Mouse (Mus musculus): ENCODE measurements around the gene Srgap2. TPM values are rescaled to one million over a fixed set of nuclear protein-coding genes. Genes with fewer than 3 reads are reported as not detected.
"Not testable (repeated sequence)": the region's sequence is repeated elsewhere in the genome, so short reads cannot be mapped to it uniquely, and the experiment has no call there.

Gene Srgap2
- total RNA-seq, 2 experiments from 2014 or later: 175 to 199 TPM

DNA sequence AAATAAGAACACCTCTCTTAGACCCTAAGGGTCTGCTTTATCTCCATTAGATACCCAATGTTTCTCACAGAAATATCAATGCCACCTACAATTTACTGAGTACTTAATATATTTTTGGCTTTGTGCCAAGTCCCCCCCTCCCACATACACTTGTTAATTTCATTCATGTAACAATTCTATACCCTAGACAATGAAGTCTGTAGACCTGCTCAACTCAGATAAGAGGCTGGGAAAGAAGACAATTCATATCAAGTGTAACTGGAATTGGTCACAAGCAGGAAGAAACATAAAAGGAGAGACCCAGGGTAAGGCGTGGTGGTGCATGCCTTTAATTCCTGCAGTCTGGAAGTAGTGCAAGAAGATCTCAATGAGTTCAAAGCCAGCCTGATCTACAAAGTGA lies 169.9 kb downstream of the Srgap2 start:
- DNase-seq: no peak
- intact Hi-C loops (cut with DNase I): no loop called here

DNA sequence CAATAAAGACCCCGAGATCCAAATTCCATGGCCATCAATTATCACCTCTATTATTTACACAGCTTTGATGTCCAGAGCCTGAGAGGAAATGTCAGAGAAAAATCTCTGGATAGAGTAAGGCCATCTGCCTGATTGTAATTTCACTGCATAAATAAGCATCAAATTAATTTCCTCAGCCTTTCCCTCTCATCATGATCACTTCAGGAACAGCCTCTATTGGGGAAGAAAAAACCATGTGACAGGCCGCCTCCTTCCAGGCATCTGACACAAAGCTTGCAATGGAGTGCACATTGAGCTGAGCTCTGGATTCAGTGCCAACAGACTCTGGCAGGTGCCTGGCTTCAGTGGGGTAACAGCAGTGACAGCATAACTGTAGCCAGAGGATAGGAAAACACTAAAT lies 175.7 kb downstream of the Srgap2 start:
- DNase-seq: peak; percentile 90
- intact Hi-C loops (cut with DNase I): no loop called here

DNA sequence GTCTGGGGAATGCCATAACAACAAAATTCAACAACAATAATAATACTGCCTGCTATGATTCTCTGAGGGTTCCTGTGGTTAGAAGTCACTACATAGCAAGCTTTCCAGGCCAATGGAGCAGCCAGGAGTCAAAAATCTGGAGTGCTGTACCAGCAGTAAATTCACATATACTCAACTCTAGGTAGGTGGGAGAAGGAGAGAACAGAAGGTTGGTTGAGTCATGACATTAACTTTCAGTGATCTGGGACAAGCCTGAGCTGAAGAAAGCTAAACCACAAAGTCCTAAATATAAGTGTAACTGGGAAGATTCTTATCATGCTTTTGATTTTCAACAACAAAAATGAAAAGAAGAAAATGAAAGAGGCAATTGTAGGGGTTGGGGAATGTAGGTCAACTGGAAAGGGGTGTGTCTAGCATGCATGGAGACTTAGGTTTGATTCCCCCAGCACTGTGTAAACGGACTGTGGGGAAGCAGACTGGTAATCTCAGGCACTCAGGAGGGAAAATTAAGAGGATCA lies 177.1 kb downstream of the Srgap2 start:
- intact Hi-C loops (cut with DNase I): no loop called here
- DNase-seq: no peak

DNA sequence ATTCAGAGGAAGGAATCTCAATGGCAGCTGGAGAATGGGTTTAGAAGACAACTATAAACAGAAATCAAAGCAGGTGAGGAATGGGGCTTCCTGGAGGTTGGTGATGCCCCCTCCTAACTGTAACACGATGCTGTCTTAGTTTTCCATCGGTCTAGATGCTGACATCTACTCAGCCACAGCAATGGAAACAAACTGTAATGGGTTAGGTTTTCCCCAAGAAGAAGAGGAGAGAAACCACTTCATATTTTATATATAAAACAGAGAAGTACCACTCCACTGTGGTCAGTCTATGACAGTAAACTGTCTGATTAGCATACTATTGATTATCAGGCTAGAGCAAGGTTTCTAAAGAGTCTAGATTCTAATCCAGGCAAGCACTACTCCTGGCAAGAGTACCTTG lies 179.4 kb downstream of the Srgap2 start:
- no peak for DNase-seq
- intact Hi-C loops (cut with DNase I): no loop called here

DNA sequence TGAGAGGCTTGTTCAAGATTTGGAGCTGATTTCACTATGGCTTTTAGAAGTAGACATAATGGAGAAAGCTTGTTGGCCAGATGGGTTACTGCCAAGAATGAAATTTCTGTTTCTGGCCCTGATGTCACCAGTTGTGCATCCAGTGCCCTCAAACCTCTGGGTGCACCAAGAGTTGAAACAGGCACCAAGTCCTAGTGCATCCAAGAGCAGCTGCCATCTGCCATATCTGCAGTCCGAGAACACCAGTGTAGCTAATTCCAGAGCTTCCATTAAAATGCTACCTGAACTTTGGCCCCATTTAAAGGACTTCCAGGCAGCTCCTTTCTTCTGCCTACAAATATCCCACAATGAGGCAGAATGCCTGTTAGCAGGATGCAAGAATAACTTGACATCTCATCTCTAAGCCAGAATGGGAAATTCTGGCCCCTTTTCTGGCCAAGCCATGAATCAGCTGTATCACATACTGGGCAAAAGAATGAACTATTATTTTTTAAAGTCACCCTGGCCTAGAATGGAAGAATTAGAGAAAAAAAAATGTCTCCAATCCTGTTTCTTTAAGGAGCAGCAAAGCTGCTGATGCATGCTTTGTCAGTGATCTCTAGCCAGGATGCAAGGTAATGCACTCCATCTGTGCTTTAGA lies 180.1 kb downstream of the Srgap2 start:
- intact Hi-C loops (cut with DNase I): no loop called here
- DNase-seq: no peak

DNA sequence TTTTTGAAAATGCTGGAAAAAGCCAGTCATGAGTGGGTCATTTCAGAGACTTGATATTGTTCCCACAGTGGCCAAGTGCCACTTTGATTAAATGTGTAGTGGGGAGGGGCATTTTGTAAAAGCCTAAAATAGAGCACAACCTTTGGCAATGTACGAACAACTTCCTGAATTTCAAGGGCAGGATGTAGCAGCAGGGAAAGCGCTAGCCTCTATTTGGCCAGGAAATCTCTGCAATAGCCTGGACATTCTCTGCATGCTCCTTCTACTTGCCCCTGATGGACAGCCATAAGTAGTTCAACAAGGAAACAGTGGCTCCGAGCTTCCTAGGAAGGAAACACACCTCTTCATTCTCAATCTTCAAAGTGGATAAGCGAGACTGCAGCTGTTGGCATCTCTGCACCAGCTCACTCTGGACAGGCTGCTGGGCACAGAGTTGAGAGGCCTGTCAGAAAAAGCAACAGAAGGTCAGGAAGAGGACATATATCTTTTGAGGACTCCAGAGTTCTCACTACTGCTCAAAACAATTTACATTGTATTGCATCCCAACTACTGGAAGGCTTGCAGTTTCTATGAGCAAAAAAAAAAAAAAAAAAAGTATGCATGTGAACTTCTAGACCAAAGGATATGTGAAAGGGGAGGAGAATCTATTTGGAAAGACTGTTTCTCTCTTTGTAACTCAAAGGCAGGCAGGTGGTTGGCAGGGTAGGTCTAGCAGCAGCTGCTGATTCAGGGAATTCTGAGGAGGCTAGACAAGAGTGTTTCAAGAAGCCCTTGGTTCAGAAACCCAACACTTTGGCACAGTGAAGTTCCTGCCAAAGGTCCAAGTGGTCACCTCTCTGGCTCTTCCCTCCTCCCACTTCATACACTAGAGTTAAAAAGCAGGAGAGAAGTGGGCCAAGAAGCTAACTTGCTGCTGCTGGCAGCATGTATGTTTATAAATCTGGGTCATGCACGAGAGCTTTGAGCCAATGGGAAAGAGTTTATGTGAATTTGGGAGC lies 181.4 kb downstream of the Srgap2 start:
- no peak for DNase-seq
- intact Hi-C loops (cut with DNase I): no loop called here

DNA sequence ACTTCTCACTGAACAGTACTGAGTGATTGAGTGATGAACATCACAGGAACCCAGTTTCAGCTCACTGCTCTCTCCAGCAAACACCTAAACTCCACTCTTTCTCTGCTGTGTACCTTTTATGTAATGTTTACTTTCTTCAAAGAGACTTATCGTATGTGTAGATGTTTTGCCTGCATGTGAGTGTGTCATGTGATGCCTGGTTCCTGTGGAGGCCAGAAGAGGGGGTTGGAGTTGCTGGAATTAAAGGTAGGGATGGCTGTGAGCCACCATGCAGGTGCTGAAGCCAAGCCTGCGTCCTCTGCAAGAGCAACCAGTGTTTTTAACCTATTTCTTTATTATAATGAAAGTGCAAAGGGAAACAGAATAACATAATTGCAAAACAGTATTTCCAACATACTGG lies 182.5 kb downstream of the Srgap2 start:
- intact Hi-C loops (cut with DNase I): no loop called here
- no peak for DNase-seq

DNA sequence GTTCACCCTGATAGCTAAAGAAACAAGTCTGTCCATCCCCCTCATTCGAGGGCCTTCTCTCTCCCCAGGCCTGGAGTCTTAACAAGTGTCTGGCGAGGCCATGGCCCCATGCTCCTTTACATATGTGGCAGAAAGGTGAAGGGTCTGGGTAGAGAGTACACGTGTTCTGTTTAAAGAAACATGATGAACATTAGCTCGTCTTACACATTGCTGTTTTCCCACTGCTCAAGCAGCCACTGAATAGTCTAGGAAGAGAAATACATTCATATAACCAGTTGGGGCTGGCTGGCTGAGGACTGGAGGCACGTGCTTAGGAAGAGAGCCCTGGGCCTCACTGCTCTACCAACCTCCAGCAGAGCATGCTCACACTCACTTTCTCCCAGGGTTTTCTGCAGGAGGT lies 191.1 kb downstream of the Srgap2 start:
- intact Hi-C loops (cut with DNase I): loop anchor here (5.0 kb wide), 1 partner anchor 186 kb away; no protein-coding TSS in a partner anchor
- DNase-seq: no peak

DNA sequence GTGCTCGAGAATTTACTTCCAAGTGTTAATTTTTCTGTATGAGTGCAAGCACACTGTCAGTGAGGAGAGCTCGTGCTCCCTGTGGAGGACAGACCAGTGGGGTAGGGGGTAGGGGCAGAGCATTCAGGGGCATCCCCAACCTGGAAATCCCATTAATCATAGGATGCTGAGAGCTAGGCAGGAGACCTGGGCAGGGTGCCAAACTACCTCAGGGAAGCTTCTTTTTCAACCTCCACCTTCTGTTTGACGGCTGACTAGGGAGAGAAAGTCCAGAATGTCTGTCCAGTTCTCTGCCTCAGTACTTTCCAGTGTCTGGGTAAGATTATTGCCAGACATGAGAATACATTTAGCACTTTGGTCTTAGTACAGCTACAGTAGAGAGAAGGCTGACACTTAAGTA lies 191.5 kb downstream of the Srgap2 start:
- DNase-seq: peak; percentile 79
- intact Hi-C loops (cut with DNase I): loop anchor here (5.0 kb wide), 1 partner anchor 187 kb away; no protein-coding TSS in a partner anchor

DNA sequence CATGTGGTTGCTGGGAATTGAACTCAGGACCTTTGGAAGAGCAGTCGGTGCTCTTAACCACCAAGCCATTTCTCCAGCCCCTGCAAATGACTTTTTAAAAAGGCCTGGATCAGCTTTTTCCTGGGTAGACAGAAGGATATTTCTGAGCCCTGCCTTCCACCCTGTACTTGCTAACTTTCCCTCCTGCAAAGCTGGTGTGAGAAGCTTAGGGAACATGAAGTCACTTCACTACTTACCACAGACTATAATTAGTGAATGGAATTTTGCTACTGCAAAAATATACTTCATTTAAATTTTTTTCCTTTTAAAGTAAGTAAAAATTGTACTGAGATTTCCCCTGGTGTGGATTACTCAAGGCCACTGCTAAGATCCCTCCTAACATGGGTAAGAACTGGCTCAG lies 196.0 kb downstream of the Srgap2 start:
- intact Hi-C loops (cut with DNase I): no loop called here
- no peak for DNase-seq

DNA sequence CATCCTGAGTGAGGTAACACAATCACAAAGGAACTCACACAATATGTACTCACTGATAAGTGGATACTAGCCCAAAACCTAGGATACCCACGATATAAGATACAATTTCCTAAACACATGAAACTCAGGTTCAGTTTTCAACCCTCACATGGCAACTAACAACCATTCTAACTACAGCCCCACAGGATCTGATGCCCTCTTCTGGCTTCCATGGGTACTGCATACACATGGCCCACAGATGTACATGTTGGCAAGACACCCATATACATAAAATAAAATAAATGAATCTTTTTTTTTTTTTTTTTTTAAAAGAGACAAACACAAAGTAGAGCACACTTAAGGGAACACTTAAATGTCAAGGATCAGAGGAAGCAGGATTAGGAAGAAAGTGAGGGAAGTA lies 198.1 kb downstream of the Srgap2 start:
- intact Hi-C loops (cut with DNase I); DNase-seq: not testable (repeated sequence)

DNA sequence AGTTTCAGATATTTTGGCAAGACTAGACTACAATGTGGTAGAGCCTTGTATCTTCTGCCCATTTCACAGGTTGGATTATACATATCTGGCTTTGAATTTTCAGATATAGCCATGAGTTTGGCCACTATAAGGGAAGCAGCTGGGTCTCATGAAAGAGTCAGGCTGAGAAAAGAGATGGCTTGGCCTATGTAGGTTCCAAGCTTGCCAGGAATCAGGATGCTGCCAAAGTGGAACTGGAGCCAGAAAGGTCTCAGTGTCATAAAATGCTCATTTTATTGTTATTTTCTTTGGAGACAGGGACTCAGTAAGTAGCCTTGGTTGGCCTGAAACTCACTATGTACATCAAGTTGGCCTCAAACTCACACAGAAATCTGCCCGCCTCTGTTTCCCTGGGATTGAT lies 200.0 kb downstream of the Srgap2 start:
- DNase-seq: no peak
- intact Hi-C loops (cut with DNase I): no loop called here

DNA sequence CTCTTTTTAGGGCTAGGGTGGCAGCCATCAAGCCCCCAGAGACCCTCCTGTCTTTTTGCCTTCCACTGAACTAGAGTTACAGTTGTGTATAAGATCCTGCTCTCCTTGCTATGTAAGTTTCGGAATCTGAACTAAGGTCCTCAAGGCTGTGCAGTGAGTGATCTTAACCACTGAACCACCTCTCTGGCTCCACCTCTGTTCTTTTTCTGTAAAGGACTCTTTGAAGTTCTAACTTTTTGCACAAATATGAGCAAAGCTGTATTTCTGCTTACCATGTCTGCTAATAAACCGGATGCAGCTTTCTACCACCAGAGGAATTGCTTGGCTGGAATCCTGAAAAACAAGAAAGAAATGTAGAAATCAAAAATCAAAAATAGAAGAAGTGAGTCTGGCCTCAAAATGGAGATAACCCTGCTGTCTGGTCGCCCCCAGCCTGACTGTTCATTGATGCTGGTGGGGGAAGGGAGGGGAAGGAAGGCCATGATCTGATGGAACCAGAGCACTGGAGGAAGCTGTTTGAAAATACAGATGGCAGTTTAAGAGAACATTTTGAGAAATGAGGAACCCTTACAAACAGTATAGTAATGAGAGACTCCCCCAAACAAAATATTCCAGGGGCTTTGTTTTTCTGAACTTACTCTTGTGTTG lies 202.2 kb downstream of the Srgap2 start:
- DNase-seq: no peak
- intact Hi-C loops (cut with DNase I): no loop called here

DNA sequence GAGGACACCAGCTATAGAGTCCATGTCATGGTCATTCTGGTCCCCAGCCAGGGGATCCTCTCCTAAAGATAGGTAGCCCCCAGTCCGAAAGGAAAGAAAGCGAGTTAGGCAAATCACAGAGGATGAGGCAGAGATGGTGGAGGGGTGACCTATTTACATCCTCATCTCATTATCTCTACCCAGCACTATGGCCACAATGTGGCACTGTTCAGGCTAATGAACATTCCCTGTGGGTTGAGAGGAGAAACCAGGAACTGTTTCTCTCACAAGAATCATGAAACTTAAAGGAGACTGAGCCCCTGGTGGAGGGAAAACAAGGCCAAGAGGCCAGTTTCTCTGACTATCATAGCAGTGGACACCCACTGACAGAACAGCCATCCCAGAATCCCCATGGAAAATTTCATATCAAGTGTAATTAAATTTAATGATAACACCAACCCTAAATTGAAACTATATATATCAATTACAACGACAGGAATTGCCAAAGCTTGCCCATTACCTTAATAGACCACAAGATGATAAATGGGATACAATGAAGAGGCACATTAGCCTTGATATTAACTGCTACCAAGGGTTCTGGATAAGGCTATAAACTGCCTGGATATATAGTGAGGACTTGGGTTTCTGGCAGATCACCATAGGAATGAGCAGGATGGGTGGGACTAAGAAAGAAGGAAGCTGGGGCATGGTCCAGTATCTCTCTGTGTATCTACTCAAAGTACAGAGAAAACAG lies 207.4 kb downstream of the Srgap2 start:
- intact Hi-C loops (cut with DNase I): no loop called here
- DNase-seq: peak; percentile 17

DNA sequence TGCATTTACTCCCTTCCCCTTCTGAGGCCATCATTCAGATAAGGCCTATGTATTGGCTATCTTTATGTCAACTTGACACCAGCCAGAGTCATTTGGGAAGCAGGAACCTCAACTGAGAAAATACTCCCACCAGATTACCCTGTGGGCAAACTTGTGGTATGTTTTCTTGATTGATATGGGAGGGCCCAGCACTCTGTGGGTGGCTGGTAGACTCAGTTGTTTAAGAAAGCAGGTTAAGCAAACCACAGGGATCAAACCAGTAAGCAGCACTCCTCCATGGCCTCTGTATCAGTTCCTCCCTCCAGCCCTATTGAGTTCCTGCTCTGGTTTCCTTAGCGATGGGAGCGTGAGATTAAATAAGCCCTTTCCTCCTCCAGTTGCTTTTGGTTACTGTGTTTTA lies 208.8 kb downstream of the Srgap2 start:
- intact Hi-C loops (cut with DNase I): no loop called here

DNA sequence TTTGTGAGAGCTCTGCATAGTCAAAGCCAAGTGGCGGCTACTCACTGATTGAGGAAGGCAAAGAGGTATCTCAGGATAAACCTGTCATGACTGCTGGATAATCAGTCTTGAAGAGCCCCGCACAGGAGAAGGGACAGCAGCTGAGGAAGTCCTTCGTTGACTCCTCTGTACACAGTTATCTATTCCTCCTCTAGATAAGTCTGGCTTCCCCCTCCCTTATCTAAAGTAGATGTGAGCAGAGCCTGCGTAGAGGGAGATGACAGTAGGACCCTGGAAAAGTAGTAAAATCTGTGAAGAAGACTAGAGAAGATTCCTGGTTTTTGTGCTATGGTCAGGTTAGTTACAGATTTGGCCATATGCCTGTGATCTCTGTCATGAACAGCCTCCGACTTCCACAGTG lies 209.5 kb downstream of the Srgap2 start:
- DNase-seq: no peak
- intact Hi-C loops (cut with DNase I): no loop called here

More for the DNA sequence above, 208.8 kb downstream of the Srgap2 start:
- no peak for DNase-seq

DNA sequence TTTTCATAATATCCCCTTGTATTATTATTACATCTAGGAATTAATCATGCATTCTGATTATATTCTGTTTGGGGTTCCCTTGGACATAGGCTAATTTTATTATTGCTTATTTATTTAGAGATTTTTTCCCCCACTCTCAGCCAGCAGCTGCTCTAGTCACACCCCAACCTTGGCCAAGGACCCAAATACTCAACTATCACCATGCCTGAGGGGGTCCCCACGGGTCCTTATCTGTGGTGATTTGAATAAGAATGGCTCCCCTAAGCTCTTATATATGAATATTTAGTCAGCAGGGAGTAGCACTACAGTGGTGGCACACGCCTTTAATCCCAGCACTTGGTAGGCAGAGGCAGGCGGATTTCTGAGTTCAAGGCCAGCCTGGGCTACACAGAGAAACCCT lies 215.9 kb downstream of the Srgap2 start:
- intact Hi-C loops (cut with DNase I): no loop called here
- DNase-seq: no peak

DNA sequence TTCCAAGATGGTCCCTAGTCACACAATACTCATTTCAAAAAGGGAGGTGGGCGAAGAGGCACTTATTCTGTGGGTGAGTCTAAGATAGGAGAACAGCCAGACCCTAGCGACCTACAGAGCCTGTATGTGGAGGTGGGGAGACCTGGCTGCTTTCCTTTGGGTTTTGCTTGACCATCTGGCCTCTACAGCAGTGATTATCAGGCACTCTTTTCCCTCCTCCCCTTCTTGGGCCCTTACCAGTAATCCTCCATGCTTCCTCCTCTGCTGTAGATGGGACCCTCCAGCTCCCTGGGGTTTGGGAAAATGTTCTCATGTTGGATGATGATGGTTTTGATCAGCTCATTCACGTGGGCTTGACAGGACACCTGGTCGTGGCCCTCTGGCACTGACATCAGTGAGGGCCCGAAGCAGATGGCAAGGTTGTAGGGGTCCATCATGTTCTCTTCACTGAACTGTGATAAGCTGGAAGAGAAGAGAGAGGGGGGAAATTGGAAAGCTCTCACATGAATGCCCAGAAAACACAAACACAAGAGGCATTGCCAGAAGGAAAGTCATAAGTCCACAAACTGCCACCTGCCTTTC lies 216.8 kb downstream of the Srgap2 start:
- peak; percentile 92 for DNase-seq
- intact Hi-C loops (cut with DNase I): no loop called here

DNA sequence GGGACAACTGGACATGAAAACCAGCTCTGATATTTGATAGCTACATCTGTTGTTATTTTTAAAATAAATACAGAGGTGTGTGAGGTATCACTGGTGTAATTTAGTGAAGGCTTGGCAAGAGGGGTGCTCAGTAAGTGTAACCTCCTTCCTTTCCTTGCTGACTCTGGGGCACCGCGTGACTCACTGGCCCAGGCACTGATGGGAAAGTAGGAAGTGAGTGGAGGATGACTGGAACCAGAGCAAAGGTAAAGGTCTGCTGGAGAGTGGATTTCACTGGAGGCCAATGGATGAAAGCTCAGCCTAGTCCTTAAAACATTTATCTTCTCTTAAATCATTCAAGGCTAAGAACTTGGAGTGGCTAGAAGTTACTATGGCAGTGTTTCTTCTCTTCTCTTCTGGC lies 226.4 kb downstream of the Srgap2 start:
- no peak for DNase-seq
- intact Hi-C loops (cut with DNase I): no loop called here

DNA sequence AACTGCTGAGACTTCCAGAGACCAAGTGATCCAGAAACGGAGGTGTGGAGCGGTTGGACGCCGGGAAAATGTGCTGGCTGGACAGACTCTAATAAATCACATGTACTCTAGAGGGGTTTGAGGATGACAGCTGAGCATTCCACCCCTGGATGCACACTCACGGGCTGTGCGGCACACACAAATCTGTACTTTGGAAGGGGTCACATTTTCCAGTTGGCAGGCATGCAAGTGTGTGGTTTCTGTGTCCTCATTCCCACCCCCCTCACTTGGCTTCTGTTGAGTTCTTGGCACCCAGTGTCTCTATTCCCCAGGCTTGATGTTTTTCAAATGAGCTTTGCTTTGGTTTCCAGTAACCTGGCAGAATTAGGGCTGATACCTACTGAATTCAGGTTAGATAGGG lies 227.4 kb downstream of the Srgap2 start:
- peak; percentile 90 for DNase-seq
- intact Hi-C loops (cut with DNase I): no loop called here

Data from left cerebral cortex, postnatal 4 days (tissue).